Mouse (Mus musculus): Measurements from ENCODE around the gene Hist1h4f. TPM values are rescaled to one million over a fixed set of nuclear protein-coding genes. Genes with fewer than 3 reads are reported as not detected.
"Not testable (repeated sequence)": the region's sequence is repeated elsewhere in the genome, so short reads cannot be mapped to it uniquely, and the experiment has no call there.

Gene Hist1h4f
- polyA plus RNA-seq, 1 experiment, result 1.4 TPM

DNA sequence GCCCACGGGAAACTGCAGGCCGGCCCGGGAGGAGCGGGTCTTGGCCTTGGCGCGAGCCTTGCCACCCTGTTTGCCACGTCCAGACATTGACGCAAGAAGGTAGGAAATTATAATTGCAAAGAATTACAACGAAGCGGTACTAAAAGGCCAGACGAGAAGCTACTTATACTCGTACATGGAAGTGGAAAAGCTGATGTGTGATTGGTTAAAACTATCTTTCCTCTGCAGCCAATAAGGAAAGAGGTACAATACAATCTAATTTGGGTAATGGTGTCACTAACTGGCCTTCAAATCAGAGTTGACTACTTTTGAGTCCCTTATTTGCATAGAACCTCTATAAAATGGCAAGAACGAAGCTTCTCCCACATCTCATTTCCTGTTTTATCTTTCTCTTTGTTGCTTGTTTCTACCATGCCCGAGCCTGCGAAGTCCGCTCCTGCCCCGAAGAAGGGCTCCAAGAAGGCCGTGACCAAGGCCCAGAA is 19.6 kb upstream of the Hist1h4f start, which contains the start of the genes Hist1h2ae and Hist1h2bg:
Gene Hist1h2ae, minus strand, starts transcription at position 199 of the 482 bp plus-strand sequence.
Gene Hist1h2bg, plus strand, starts transcription at position 375 of the 482 bp plus-strand sequence.
- H3K36me3 ChIP-seq (ENCODE audit: control insufficient read depth, insufficient read depth, low read length), result no peaks in the 10 kb centered on the region
- TF ChIP-seq CTCF (conservative IDR thresholded peaks at IDR 0.05; ENCODE audit: insufficient read depth, insufficient read length, low read depth, low read length) (no peak), POLR2A (IDR thresholded peaks at IDR 0.05; ENCODE audit: low read depth, low read length) (no peak)
- DNase-seq, result peak; percentile 85
- no peaks in the 10 kb centered on the region; the same call in 1 of the 2 replicates for H3K4me1 ChIP-seq (ENCODE audit: control insufficient read depth, insufficient read depth, low read length)
- peak within 1 kb of the TSS; percentile 77 for H3K27ac ChIP-seq (ENCODE audit: insufficient read depth, low read depth, low read length)
- H3K27me3 ChIP-seq (replicated peaks; ENCODE audit: control insufficient read depth, insufficient read depth, low read length), result peaks cover 2% of the 10 kb centered on the region; the same call in 1 of the 2 replicates
- peak within 1 kb of the TSS; percentile 60 for H3K4me3 ChIP-seq (ENCODE audit: insufficient read depth, low read depth, low read length)
- under 1% methylated on average over 18 of the region's 18 CpGs for whole genome bisulfite sequencing

DNA sequence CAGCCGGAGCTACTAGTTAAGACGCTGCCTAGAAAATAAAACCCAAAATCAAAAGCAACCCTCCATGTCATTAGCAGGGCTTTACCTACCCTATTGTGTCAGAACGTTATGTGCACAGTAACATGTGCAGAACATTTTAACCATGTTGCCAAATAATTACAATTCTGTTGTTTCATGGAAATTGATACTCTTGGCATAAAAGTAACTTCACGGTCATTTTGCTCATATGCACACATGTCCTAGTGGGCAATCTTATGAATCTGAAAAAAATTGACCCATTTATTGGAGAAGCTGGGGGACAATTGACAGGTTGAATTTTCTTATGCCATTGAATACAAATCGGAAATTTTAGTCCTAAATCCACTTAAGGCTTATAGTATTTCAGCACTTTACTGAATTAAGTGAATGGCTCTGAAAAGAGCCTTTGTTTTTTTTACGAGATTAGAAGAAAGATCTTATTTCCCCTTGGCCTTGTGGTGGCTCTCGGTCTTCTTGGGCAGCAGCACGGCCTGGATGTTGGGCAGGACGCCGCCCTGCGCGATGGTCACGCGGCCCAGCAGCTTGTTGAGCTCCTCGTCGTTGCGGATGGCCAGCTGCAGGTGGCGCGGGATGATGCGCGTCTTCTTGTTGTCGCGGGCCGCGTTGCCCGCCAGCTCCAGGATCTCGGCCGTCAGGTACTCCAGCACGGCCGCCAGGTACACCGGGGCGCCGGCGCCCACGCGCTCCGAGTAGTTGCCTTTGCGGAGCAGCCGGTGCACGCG is 19.0 kb upstream of the Hist1h4f start:
- peak overlapping the region; percentile 74; the same call in 1 of the 2 replicates for H3K27ac ChIP-seq (ENCODE audit: insufficient read depth, low read depth, low read length)
- H3K27me3 ChIP-seq (replicated peaks; ENCODE audit: control insufficient read depth, insufficient read depth, low read length); DNase-seq; H3K36me3 ChIP-seq (ENCODE audit: control insufficient read depth, insufficient read depth, low read length); H3K4me1 ChIP-seq (ENCODE audit: control insufficient read depth, insufficient read depth, low read length): not testable (repeated sequence)
- WGBS, result 4% methylated on average over 31 of the region's 41 CpGs
- peak overlapping the region; percentile 41 for H3K4me3 ChIP-seq (ENCODE audit: insufficient read depth, low read depth, low read length)

DNA sequence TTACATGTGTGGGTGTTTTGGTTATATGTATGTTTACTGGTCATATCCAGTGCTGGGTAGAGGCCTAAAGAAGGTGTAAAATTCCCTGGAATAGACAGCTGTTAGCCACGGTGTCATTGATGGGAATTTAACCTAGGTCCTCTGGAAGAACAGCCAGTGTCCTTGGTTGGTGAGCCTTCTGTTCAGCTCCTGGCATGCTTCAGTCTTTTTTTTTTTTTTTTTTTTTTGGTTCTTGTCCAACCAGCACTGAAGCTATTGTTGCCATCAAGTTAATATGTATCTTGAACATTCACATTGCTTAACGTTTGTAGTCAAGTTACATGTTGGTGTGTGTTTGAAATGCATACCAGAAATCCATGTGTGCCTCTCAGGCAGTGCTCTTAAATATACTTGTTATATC is 13.0 kb upstream of the Hist1h4f start:
- DNase-seq, result no peak
- no peak overlapping the region for H3K27ac ChIP-seq (ENCODE audit: insufficient read depth, low read depth, low read length)
- no peaks in the 10 kb centered on the region for H3K36me3 ChIP-seq (ENCODE audit: control insufficient read depth, insufficient read depth, low read length)
- H3K4me1 ChIP-seq (ENCODE audit: control insufficient read depth, insufficient read depth, low read length), result peaks cover 2% of the 10 kb centered on the region; the same call in 1 of the 2 replicates
- H3K4me3 ChIP-seq (ENCODE audit: insufficient read depth, low read depth, low read length), result no peak overlapping the region
- WGBS, result 58% methylated on average over 2 of the region's 2 CpGs
- no peaks in the 10 kb centered on the region for H3K27me3 ChIP-seq (replicated peaks; ENCODE audit: control insufficient read depth, insufficient read depth, low read length)
- TF ChIP-seq POLR2A (IDR thresholded peaks at IDR 0.05; ENCODE audit: low read depth, low read length) (no peak), CTCF (conservative IDR thresholded peaks at IDR 0.05; ENCODE audit: insufficient read depth, insufficient read length, low read depth, low read length) (no peak)

DNA sequence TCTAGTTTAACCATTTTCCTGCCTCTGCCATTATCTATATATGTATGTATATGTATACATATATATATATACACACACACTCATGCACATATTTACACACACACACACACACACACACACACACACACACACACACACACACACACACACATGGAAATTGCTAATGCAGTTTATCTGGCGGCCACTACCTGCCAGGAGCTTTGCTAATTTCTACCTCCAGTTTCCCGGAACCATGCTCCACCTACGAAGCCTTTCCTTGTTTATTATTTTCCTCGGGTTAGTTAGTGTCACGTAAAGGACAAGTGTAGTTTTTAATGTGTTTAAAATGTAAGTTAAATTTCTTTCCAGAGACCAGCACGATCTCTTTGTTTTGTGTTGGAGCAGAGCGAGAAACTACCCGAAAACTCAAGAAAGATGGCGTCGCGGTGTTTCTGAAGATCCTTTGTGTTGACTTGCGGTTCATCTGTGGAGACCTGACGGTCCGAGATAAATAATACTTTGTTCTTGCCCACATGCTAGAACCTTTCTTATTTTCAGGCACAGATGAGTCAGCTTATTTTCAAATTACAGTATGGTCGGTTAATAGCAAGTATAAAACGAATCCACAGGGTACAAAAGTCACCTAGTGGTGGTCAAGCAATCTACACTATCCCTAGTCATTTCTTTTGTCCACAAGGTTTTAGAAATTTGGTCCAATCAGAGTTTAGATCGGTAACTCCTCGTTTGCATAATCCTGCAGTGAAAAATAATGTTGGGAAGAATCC is 11.4 kb upstream of the Hist1h4f start:
- WGBS, result 3% methylated on average over 18 of the region's 18 CpGs
- DNase-seq, result peak; percentile 62
- H3K36me3 ChIP-seq (ENCODE audit: control insufficient read depth, insufficient read depth, low read length), result no peaks in the 10 kb centered on the region

DNA sequence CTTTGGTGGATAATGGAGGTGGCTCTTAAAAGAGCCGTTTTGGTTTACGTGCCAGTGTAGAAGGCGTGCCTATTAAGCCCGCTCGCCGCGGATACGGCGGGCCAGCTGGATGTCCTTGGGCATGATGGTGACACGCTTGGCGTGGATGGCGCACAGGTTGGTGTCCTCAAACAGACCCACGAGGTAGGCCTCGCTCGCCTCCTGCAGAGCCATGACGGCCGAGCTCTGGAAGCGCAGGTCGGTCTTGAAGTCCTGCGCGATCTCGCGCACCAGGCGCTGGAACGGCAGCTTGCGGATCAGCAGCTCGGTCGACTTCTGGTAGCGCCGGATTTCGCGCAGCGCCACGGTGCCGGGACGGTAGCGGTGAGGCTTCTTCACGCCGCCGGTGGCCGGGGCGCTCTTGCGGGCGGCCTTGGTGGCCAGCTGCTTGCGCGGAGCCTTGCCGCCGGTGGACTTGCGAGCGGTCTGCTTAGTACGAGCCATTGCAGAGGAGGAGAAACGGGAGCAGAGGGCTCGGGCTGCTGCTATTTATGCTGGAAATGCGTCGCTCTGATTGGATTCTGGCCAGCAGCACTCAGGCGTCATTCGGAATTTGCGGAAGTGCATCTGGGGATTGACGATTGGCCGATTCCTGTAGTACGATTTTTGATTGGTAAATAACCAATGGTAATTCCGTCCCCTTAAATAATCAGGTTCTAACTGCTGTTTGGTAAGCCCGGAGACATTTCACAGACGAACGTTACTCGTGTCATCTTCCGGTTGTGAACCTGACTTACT is 10.6 kb upstream of the Hist1h4f start, which contains the start of gene Hist1h3e:
Gene Hist1h3e, minus strand, starts transcription at position 487 of the 777 bp plus-strand sequence.
- H3K27me3 ChIP-seq (replicated peaks; ENCODE audit: control insufficient read depth, insufficient read depth, low read length); H3K36me3 ChIP-seq (ENCODE audit: control insufficient read depth, insufficient read depth, low read length); H3K4me1 ChIP-seq (ENCODE audit: control insufficient read depth, insufficient read depth, low read length): not testable (repeated sequence)
- H3K27ac ChIP-seq (ENCODE audit: insufficient read depth, low read depth, low read length), result peak within 1 kb of the TSS; percentile 72
- TF ChIP-seq POLR2A (IDR thresholded peaks at IDR 0.05; ENCODE audit: low read depth, low read length), result peak; percentile 66
- WGBS, result under 1% methylated on average over 65 of the region's 67 CpGs
- peak within 1 kb of the TSS; percentile 69 for H3K4me3 ChIP-seq (ENCODE audit: insufficient read depth, low read depth, low read length)
- DNase-seq, result peak; percentile 96

More for the DNA sequence above, 11.4 kb upstream of the Hist1h4f start:
- no peaks in the 10 kb centered on the region for H3K27me3 ChIP-seq (replicated peaks; ENCODE audit: control insufficient read depth, insufficient read depth, low read length)
- TF ChIP-seq POLR2A (IDR thresholded peaks at IDR 0.05; ENCODE audit: low read depth, low read length), result no peak
- no peak for TF ChIP-seq CTCF (conservative IDR thresholded peaks at IDR 0.05; ENCODE audit: insufficient read depth, insufficient read length, low read depth, low read length)
- peak overlapping the region; percentile 61; the same call in 1 of the 2 replicates for H3K27ac ChIP-seq (ENCODE audit: insufficient read depth, low read depth, low read length)
- H3K4me1 ChIP-seq (ENCODE audit: control insufficient read depth, insufficient read depth, low read length), result peaks cover 2% of the 10 kb centered on the region; the same call in 1 of the 2 replicates
- peak overlapping the region; percentile 31 for H3K4me3 ChIP-seq (ENCODE audit: insufficient read depth, low read depth, low read length)

DNA sequence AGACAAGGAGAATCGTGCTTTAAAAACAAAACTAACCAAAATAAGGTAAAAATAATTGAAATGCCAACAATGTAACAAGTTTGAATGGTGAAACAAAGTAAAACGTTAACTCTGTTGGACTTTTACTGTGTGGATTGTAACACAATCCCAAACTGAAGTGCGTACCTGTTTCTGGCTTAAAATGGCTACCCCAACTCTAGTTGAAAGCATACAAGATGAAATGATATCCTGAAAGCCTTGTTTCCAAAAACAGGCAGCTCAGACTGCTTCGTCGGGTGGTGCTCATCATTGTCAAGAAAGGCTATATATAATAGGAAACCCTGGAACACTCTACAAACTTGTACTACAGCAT is 10.1 kb upstream of the Hist1h4f start:
- not testable (repeated sequence) for H3K27ac ChIP-seq (ENCODE audit: insufficient read depth, low read depth, low read length); H3K4me3 ChIP-seq (ENCODE audit: insufficient read depth, low read depth, low read length); H3K27me3 ChIP-seq (replicated peaks; ENCODE audit: control insufficient read depth, insufficient read depth, low read length); H3K36me3 ChIP-seq (ENCODE audit: control insufficient read depth, insufficient read depth, low read length); H3K4me1 ChIP-seq (ENCODE audit: control insufficient read depth, insufficient read depth, low read length); DNase-seq
- 2% methylated on average over 2 of the region's 5 CpGs for WGBS

DNA sequence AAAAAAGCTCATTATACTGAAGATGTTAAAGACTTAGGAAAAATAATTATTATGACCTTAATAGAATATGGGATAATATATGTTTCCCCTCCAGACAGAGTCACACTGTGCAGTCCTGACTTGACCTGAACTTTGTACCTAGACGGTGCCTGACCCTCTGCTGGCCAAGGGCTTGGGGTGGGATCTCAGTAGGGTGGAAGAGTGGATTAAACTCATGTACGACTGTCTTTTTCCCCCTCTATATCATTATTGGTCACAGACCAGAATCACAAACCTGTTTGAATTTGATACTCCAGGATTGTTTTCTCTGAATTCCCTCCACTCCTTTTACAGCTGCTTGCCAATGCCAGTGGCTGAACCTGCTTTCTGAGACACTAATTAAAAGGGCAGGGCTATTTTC is 9.3 kb upstream of the Hist1h4f start:
- H3K4me3 ChIP-seq (ENCODE audit: insufficient read depth, low read depth, low read length); H3K27ac ChIP-seq (ENCODE audit: insufficient read depth, low read depth, low read length); H3K36me3 ChIP-seq (ENCODE audit: control insufficient read depth, insufficient read depth, low read length); H3K4me1 ChIP-seq (ENCODE audit: control insufficient read depth, insufficient read depth, low read length); H3K27me3 ChIP-seq (replicated peaks; ENCODE audit: control insufficient read depth, insufficient read depth, low read length); DNase-seq: not testable (repeated sequence)
- WGBS, result 26% methylated on average over 2 of the region's 2 CpGs

Measured in kidney, adult 2 months (tissue).